Mouse (Mus musculus) forebrain, embryonic 10.5 days (tissue): ENCODE results near the gene Rassf10. TPM values are rescaled to one million over a fixed set of nuclear protein-coding genes. Genes with fewer than 3 reads are reported as not detected.

Experiments used
- DNase-seq: peaks from one replicate; pipeline ENCODE4 v3.0.0-alpha.2; 2017; ENCODE audit warnings: low spot score; ENCODE audit errors: extremely low spot score
- H3K27ac ChIP-seq: fragments of 300-500 bp; sonication (generic); 2 replicates; pipeline ENCODE4 v1.5.1; 2016; ENCODE audit warnings: mild to moderate bottlenecking
- H3K27me3 ChIP-seq: fragments of 300-500 bp; sonication (generic); 2 replicates; pipeline ENCODE4 v1.6.1; 2016; ENCODE audit warnings: mild to moderate bottlenecking; ENCODE audit not compliant: poor library complexity, severe bottlenecking
- H3K36me3 ChIP-seq: fragments of 300-500 bp; sonication (generic); replicated peaks from 2 replicates; pipeline ENCODE4 v1.6.1; 2016; ENCODE audit warnings: mild to moderate bottlenecking, moderate library complexity
- H3K4me1 ChIP-seq: fragments of 300-500 bp; sonication (generic); 2 replicates; pipeline ENCODE4 v1.6.1; 2016
- H3K4me3 ChIP-seq: fragments of 300-500 bp; sonication (generic); 2 replicates; pipeline ENCODE4 v1.5.1; 2016; ENCODE audit warnings: mild to moderate bottlenecking, moderate library complexity
- H3K9me3 ChIP-seq: fragments of 300-500 bp; sonication (generic); 2 replicates; pipeline ENCODE4 v1.6.1; 2016; ENCODE audit warnings: mild to moderate bottlenecking, moderate library complexity
- WGBS: fragments of 180-500 bp; shearing (Covaris S2); methylation state at CpG from one replicate; pipeline ENCODE4 v1.1.7; 2016; 5-methylcytosine and 5-hydroxymethylcytosine counted together
- polyA plus RNA-seq: library from polyadenylated mRNA; unstranded; fragments of >200 nt; fragmentation: Nextera tagmentation; extraction: Ambion mirVana; gene quantifications from 2 replicates; pipeline ENCODE4 v1.2.1, GENCODE M21; 2016

Rassf10 gene
- polyA plus RNA-seq, 1 experiment from 2014 or later: 0.86 TPM

DNA sequence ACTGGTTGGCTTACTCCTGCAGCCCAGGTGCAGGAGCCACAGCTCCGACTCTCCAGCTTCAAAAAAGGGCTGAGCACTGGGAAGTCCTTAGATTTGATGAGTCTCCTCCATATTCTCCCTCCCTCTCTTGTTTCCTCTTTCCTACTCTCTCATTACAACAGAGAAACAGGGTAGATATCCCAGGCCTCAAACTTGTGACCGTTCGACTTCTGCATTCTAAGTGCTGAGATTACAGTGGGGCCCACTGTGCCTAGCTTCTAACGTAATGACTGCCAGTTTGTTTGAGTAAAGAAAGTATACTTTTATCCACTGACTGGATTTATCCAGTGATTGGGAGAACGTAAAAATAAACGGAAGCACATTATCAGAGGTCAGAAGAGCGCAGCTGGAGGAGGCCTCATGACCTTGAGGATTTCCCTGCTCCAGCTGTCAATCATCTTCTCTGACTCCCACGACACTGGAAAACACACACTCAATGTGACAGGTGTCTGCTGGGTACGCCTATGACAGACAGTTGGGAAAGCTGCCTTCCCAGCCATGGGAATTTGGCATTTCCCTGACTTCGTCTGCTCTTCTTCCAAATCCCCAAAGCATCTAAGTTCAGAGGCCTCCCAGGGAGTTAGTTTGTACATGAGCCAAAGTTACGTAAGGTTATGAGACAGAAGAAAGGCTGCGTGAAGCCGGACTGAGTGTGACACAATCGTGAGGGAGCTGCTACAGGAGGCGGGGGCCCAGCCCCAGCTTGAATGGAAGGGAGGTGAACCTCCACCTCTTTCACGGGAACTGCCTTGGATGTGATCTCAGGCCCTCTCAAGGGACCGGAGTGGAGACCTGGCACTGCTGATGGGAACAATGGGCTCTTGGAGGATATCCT is 31.2 kb downstream of the Rassf10 start:
- Histone ChIP-seq H3K36me3 (no peaks in the 10 kb centered on the region), H3K4me1 (peaks cover 13% of the 10 kb centered on the region), H3K4me3 (no peak overlapping the region), H3K9me3 (no peaks in the 10 kb centered on the region), H3K27me3 (no peaks in the 10 kb centered on the region), H3K27ac (0 out of 2 replicates have a peak overlapping the region, but pooled peaks have one; percentile 22)
- WGBS: 75% methylated on average over 17 of the region's 17 CpGs
- DNase-seq: no peak

DNA sequence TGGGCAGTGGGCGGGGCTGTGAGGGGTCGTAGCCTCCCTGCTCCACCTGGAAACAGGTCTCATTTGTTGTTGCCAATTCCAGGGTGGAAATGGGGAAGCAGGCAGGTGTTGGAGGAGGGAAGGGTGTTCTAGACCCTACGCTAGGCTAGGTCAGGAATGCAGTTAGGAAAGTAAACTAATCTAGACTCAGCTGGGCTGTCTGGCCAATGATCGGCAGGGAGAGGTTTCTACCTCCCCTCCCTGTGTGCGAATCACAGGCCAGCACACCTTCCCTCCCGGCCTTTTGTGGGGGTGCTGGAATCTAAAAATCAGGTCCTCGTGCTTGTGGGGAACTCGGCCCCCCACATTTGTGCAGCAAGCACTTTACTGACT is 31.8 kb downstream of the Rassf10 start:
- Histone ChIP-seq H3K27me3 (no peaks in the 10 kb centered on the region), H3K27ac (0 out of 2 replicates have a peak overlapping the region, but pooled peaks have one; percentile 22), H3K4me3 (no peak overlapping the region), H3K36me3 (no peaks in the 10 kb centered on the region), H3K4me1 (peaks cover 13% of the 10 kb centered on the region), H3K9me3 (no peaks in the 10 kb centered on the region)
- DNase-seq: no peak
- 71% methylated on average over 8 of the region's 8 CpGs for WGBS

GRCm38 (mm10) chr7:112992928-112993327 is 39.2 kb downstream of the Rassf10 start:
- Histone ChIP-seq H3K4me3 (no peak overlapping the region), H3K27ac (no peak overlapping the region), H3K9me3 (no peaks in the 10 kb centered on the region), H3K36me3 (no peaks in the 10 kb centered on the region), H3K27me3 (no peaks in the 10 kb centered on the region), H3K4me1 (no peaks in the 10 kb centered on the region)
- 65% methylated on average over 5 of the region's 5 CpGs for WGBS
- DNase-seq: no peak

GRCm38 (mm10) chr7:113003565-113004255 is 49.9 kb downstream of the Rassf10 start:
- H3K36me3 ChIP-seq: no peaks in the 10 kb centered on the region
- H3K9me3 ChIP-seq: no peaks in the 10 kb centered on the region
- DNase-seq: no peak
- no peaks in the 10 kb centered on the region for H3K4me1 ChIP-seq
- H3K27me3 ChIP-seq: no peaks in the 10 kb centered on the region
- H3K27ac ChIP-seq: no peak overlapping the region
- 82% methylated on average over 3 of the region's 3 CpGs for WGBS
- no peak overlapping the region for H3K4me3 ChIP-seq

- Histone ChIP-seq H3K9me3 (no peaks in the 10 kb centered on the region), H3K4me3 (no peak overlapping the region)
- WGBS: 92% methylated on average over 6 of the region's 6 CpGs
These were observed 52.0 kb downstream of the Rassf10 start for GRCm38 (mm10) chr7:113005726-113006125.

More at GRCm38 (mm10) chr7:113005726-113006125, 52.0 kb downstream of the Rassf10 start:
- DNase-seq: no peak
- H3K27ac ChIP-seq: no peak overlapping the region
- no peaks in the 10 kb centered on the region for H3K36me3 ChIP-seq
- no peaks in the 10 kb centered on the region for H3K4me1 ChIP-seq
- no peaks in the 10 kb centered on the region for H3K27me3 ChIP-seq
